Mouse (Mus musculus) T-helper 1 cell (primary cell): ENCODE results near the gene Msl1.
"Not testable (repeated sequence)": the region's sequence is repeated elsewhere in the genome, so short reads cannot be mapped to it uniquely, and the experiment has no call there.

Source experiments
- in situ Hi-C: fragments of 300-600 bp; cut with MboI, MseI; formaldehyde crosslinking; loops from one replicate; pipeline ENCODE4 v1.15.1; 2025; ENCODE audit warnings: high pct_unique_total_duplicates

Msl1 gene

GRCm38 (mm10) chr11:98795714-98796514 lies 598 bp downstream of the Msl1 start:
- in situ Hi-C loops: no loop called here

DNA sequence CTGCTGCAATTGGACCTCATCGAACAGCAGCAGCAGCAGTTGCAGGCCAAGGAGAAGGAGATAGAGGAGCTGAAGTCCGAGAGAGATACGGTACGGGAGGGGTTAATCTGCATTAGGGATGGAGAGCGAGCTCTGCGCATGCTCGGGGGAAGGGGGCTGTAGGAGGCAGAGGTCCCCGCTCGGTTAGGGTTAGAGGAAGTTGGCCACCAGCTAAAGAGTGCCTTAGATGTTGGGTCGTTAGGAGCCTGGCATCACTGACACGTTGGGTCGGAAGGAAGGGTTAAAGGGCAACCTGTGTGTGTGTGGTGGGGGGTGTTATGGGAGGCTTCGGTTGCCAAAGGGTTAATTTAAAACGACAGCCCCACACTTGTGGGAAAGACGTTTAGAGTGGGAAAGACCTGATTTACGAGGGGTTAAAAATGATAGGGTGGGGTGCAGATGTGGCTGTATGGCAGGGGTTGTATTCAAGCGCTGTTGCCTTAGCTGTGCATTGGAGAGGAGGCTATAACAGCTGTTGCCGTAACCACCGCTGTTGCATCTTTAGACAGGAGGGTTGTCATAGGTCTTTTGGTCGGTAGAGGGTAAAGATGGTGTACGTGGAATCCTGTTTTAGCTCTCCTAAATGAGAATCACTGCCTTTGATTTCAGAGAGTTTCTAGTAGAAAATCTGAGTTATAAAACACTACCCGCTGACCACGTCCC lies 1.4 kb downstream of the Msl1 start:
- in situ Hi-C loops: no loop called here

DNA sequence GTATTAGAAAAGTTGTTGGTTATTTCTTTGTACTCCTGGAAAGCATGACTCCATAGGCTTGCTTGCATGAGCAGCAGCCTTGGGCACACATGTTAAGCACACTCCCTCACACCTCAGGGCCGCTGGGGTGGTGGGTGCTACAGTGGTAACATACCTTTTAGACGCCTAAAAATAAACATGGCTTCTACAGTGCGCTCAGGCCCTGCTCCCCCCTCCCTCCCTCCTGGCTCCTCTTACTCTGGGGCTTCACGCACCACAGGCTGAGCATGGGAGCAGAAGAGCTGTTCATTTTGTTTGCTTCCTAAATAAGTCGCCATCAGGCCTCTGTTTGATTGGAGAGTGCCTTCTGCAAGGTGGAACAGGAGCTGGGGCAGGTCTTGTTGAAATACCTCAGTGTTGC lies 2.0 kb downstream of the Msl1 start:
- in situ Hi-C loops: no loop called here

- in situ Hi-C loops: no loop called here
Measured at GRCm38 (mm10) chr11:98797909-98798308, 2.6 kb downstream of the Msl1 start.

DNA sequence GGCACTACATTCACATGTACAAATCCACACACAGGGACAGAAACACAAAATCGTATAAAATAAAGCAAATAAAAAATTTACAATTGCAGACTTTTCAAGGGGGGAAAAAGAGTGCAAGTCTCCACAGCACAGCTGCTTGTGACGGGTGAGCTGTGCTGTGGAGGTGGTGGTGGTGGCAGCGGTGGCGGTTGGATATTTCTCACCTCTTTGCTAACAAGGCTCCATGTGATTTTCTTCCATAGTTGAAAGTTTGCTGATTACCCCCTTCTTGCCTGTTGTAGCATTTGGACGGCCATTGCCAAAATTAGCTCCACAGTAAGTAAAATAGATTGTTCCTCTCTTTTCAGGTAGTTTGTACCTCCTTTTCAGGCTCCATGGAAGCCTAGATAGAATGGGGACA lies 9.3 kb downstream of the Msl1 start, which contains the start of gene Casc3:
Gene Casc3 (plus strand): TSS at position 301 of the 400 bp plus-strand sequence.
- in situ Hi-C loops: loop anchor here (5.0 kb wide), 1 partner anchor 33 kb away; the partner anchor contains the start of gene Rapgefl1

DNA sequence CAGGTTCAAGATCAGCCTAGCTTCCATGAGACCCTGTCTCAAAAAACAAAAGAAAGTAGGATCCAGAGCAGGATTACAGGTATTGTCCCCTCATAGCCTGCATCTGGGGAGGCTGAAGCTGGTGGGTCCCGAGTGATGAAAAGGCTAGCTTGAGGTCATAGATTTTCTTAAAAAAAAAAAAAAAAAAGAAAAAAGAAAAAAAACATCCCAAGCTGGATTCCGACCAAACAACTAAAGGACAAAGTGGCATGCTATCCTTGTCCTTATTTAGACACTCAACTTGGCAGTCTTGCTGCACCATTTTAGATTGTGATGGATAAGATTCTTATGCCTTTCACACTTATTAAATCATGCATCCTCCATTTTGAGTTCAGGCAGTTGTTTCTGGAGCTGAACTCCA lies 13.1 kb downstream of the Msl1 start:
- in situ Hi-C loops: no loop called here

DNA sequence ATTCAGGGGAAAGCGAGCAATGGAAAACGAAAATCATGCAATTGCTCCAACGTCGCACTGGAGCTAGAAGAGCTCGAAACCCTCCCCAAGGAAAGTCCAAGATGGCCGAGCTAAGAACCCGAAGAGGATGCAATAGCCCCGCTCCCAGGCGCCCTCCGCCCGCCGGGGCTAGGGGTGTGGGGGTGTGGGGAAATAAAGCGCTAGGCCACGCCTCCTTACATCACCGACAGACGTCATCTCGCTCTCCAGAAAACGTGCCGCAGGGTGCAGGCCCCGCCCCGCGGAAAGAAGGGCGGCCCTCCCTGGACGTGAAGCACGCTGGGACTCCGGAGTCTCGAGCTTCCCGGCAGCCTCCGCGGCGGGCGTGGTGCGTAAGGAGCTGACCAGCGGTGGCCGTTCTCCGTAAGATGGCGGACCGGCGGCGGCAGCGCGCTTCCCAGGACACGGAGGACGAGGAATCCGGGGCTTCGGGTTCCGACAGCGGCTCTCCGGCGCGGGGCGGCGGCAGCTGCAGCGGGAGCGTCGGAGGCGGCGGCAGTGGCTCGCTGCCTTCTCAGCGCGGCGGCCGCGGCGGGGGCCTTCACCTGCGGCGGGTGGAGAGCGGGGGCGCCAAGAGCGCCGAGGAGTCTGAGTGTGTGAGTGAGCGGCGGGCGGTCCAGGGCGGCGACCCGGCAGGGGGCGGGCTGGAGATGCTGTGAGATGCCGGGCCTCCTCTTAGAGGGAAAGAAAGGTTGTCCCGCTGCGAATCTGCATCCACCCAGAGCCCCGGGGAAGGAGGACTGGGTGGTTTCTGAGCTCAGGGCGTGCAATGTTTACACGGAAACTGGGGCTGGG lies 14.4 kb downstream of the Msl1 start:
- in situ Hi-C loops: no loop called here

DNA sequence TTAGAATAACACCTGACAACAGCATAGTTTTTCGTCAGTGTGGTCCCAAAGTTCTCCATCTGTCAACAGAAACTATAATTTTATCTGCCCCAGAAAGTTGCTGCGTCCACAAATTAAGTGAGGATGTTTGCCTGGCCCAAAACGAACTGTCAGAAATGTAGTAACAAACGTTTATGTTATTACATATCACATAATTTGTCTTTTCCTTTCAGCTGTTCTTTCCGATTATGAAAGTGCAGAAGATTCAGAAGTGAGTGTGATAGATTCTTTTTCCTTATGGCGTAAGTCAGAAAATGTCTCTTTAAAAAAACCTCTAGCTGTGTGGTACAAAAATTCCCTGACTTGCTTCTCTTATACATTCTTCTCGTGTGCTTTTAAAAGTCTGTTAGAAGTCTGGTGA lies 15.4 kb downstream of the Msl1 start:
- in situ Hi-C loops: no loop called here

GRCm38 (mm10) chr11:98816706-98817239 lies 21.5 kb downstream of the Msl1 start:
- in situ Hi-C loops: no loop called here

DNA sequence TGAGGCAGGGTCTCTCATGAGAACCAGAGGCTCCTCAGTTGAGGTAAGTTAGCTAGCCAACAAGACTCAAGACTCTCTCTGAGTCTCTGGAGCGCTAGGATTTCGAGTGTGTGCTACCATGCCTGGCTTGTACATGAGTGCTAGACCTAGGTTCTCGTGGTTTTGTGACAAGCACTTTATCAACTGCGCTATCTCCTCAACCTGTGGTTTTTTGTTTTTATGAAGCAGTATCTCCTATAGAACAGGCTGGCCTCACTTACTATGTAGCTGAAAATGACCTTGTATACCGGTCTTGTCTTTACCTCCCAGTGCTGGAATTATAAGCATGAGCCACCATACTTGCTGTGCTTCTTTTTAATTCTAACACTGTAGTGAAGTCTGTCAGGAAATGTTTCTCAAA lies 25.7 kb downstream of the Msl1 start:
- in situ Hi-C loops: loop anchor here (5.0 kb wide), 1 partner anchor 171 kb away; no protein-coding TSS in a partner anchor

DNA sequence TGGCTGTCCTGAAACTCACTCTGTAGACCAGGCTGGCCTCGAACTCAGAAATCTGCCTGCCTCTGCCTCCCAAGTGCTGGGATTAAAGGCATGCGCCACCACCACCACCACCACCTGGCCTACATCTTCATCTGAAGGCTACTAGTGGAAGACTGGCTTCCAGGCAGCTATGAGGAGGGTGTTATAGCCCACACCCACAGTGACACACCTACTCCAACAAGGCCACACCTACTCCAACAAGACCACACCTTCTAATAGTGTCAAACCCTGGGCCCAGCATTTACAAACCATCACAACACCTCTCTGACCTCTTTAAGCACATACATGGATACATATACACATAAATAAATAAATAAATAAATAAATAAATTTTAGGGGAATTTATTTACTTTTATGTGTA lies 30.8 kb downstream of the Msl1 start:
- in situ Hi-C loops: not testable (repeated sequence)

DNA sequence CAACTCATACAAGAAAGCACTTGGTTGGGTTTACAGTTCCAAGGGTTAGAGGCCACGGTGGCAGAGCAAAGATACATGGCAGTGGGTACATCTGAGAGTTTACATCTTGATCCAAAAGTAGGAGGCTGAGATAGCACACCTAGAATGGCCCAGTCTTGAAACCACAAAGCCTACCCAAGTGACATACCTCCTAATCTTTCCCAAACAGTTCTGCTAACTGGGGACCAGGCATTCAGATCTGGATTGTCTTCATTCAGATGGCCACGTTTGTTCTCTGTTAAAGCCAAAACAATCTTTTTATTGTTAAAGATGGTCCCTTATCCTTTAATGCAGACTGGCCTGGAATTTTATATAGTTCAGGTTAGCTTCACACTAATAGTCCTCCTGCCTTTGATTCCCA lies 32.6 kb downstream of the Msl1 start:
- in situ Hi-C loops: no loop called here

DNA sequence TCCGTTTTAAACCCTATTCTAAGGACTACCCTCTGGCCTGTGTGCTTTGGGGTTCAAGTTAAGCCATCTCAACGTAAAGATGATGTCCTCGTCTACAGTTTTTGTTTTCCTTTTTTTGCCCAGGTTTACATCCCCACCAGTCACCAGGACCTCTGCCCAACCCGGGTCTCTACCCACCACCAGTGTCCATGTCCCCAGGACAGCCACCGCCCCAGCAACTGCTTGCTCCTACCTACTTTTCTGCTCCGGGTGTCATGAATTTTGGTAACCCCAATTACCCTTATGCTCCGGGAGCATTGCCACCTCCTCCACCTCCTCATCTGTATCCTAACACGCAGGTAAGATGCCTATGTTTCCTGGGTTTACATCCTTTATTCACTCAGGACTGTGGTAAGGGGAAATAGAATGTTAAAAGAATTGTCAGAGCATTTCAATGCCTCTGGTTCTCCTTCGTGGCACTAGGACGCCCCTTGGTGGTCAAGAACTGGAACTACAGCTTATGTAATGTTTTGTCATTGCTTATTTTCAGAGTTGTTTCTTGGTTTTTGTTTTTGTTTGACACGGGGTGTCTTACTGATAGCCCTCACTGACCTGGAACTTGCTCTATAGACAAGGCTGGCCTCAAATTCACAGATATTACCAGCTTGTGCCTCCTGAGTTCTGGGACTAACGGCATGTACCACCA lies 33.9 kb downstream of the Msl1 start:
- in situ Hi-C loops: no loop called here

GRCm38 (mm10) chr11:98829875-98830274 lies 34.6 kb downstream of the Msl1 start:
- in situ Hi-C loops: no loop called here

- in situ Hi-C loops: loop anchor here (5.0 kb wide), 1 partner anchor 33 kb away; the partner anchor contains the start of gene Casc3
Measured at GRCm38 (mm10) chr11:98835296-98835695, 40.0 kb downstream of the Msl1 start.

GRCm38 (mm10) chr11:98835725-98836124 lies 40.4 kb downstream of the Msl1 start:
- in situ Hi-C loops: loop anchor here (5.0 kb wide), 1 partner anchor 33 kb away; the partner anchor contains the start of gene Casc3

- in situ Hi-C loops: loop anchor here (5.0 kb wide), 1 partner anchor 34 kb away; the partner anchor contains the start of gene Casc3
Measured at GRCm38 (mm10) chr11:98836128-98836527, 40.8 kb downstream of the Msl1 start.

GRCm38 (mm10) chr11:98836651-98837141 lies 41.4 kb downstream of the Msl1 start, which contains the start of gene Rapgefl1:
Rapgefl1 (plus strand) TSS chr11:98836785.
- in situ Hi-C loops: loop anchor here (5.0 kb wide), 1 partner anchor 34 kb away; the partner anchor contains the start of gene Casc3

GRCm38 (mm10) chr11:98837231-98837704 lies 42.0 kb downstream of the Msl1 start:
- in situ Hi-C loops: loop anchor here (5.0 kb wide), 1 partner anchor 35 kb away; the partner anchor contains the start of gene Casc3

GRCm38 (mm10) chr11:98837917-98838316 lies 42.6 kb downstream of the Msl1 start:
- in situ Hi-C loops: loop anchor here (5.0 kb wide), 1 partner anchor 36 kb away; the partner anchor contains the start of gene Casc3
